Mouse (Mus musculus) ES-E14 (cell line): ENCODE data around the gene Psmb10.
A peak's percentile ranks its signal among the peaks of the same experiment; 100 is the strongest.

ENCODE experiments used
- CHD2 ChIP-seq: IDR thresholded peaks from 2 replicates; pipeline ENCODE4 v1.6.1; 2014; ENCODE audit warnings: mild to moderate bottlenecking, low read depth, low read length, inconsistent platforms
- HCFC1 ChIP-seq: IDR thresholded peaks from 2 replicates; pipeline ENCODE4 v1.6.1; 2012; ENCODE audit warnings: low read length, inconsistent platforms, borderline replicate concordance; ENCODE audit not compliant: insufficient read depth
- MAFK ChIP-seq: IDR thresholded peaks from 2 replicates; pipeline ENCODE4 v1.6.1; 2014; ENCODE audit warnings: mild to moderate bottlenecking, low read depth, low read length, inconsistent platforms; ENCODE audit not compliant: insufficient read depth
- ZC3H11A ChIP-seq: IDR thresholded peaks from 2 replicates; pipeline ENCODE4 v1.6.1; 2012; ENCODE audit warnings: low read depth, mild to moderate bottlenecking, inconsistent platforms, low read length, borderline replicate concordance

DNA sequence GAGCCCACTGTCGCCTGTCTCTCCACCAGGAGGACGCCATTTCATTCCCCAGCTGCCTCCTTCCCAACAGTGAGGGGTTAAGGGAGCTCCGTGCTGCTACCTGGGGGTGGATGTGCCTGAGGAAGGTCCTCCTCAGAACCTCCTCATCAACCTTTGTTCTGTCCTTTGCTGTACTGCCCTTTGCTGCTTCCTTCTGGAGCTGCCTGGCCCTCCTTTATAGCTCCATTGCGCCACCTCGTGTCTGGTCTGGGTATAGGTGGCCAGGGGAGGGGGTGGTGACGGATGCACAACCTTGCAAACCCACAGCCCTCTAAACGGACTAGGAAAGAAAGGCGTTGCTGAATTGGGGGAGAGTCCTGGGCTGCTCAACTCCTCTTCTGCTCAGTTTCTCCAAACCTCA is 7.6 kb downstream of the Psmb10 start:
- TF ChIP-seq CHD2 (no peak), HCFC1 (no peak), ZC3H11A (0 out of 2 replicates have a peak, but pooled peaks have one; percentile 44), MAFK (no peak)
